Mouse (Mus musculus): ENCODE data around the gene Etv5. TPM values are rescaled to one million over a fixed set of nuclear protein-coding genes. Genes with fewer than 3 reads are reported as not detected.

The Etv5 gene
- total and polyA plus RNA-seq, 3 experiments = 2.6 to 4.5 (median 3.5) TPM

DNA sequence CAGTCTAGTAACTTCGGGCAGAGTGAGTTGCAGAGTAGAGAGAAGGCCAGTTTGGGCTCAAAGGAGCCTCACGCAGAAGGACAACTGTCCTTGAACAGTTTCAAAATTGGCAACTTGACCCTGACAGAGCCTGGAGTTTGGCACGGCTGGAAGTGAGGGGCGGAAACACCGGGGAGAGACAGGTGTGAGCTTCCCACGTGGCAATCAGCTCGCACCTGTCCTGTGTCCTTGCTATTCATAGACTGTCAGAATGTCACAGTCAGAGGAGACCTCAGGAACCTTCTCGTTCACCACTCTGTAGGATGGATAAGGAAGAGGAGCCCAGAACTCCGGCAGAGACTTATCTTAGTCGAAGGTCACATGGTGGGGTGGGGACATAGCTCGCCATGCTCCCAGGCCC, 29.9 kb upstream of the Etv5 start:
- no peak overlapping the region for H3K27ac ChIP-seq (ENCODE audit: insufficient read depth, low read depth)
- H3K27me3 ChIP-seq (replicated peaks) = peaks cover 18% of the 10 kb centered on the region
- no peak overlapping the region for H3K4me2 ChIP-seq (ENCODE audit: insufficient read depth, low read depth, poor library complexity, severe bottlenecking)
- no peak overlapping the region for H3K4me3 ChIP-seq (replicated peaks in 1 of 3; ENCODE audit: low read depth in 2 of 3, low read length in 2 of 3, poor library complexity in 1 of 3)
- H3K79me2 ChIP-seq (replicated peaks; ENCODE audit: control insufficient read depth, extremely low read depth, insufficient read depth, poor library complexity, severe bottlenecking) = no peaks in the 10 kb centered on the region
- in situ Hi-C loops (cut with MboI; ENCODE audit: low pct_ligation_motif_present, low pct_unique_long_range_greater_than_20kb, low sequenced_read_pairs) (no loop called here), dilution Hi-C loops (cut with MboI; ENCODE audit: extremely low pct_ligation_motif_present, extremely low pct_unique_long_range_greater_than_20kb, low sequenced_read_pairs) (no loop called here)
- no peaks in the 10 kb centered on the region for H3K36me3 ChIP-seq (replicated peaks in 1 of 2; ENCODE audit: control insufficient read depth in 1 of 2, insufficient read depth in 1 of 2, low read length in 1 of 2)
- TF ChIP-seq CHD2 (IDR thresholded peaks at IDR 0.05; ENCODE audit: low read length) = no peak
- no peak for TF ChIP-seq USF1 (IDR thresholded peaks at IDR 0.05; ENCODE audit: low read depth, low read length)
- no peak for TF ChIP-seq IRF4 (IDR thresholded peaks at IDR 0.05; ENCODE audit: low read depth, low read length)
- no peak for TF ChIP-seq EP300 (IDR thresholded peaks at IDR 0.05; ENCODE audit: low read length)
- TF ChIP-seq JUND (conservative IDR thresholded peaks at IDR 0.05; ENCODE audit: low read depth, low read length) = no peak
- TF ChIP-seq JUN (IDR thresholded peaks at IDR 0.05; ENCODE audit: insufficient read depth, low read depth, low read length) = no peak
- TF ChIP-seq MAZ (IDR thresholded peaks at IDR 0.05; ENCODE audit: low read depth, low read length) = no peak
- TF ChIP-seq ZC3H11A (IDR thresholded peaks at IDR 0.05; ENCODE audit: low read depth, low read length) = no peak
- TF ChIP-seq E2F4 (IDR thresholded peaks at IDR 0.05; ENCODE audit: insufficient replicate concordance, low read depth, low read length) = no peak
- TF ChIP-seq UBTF (IDR thresholded peaks at IDR 0.05; ENCODE audit: low read depth, low read length) = no peak
- no peak for TF ChIP-seq ZMIZ1 (IDR thresholded peaks at IDR 0.05; ENCODE audit: low read depth, low read length)
- no peak for TF ChIP-seq POLR2A (IDR thresholded peaks at IDR 0.05; ENCODE audit: low read depth, low read length)
- TF ChIP-seq POLR2AphosphoS2 (IDR thresholded peaks at IDR 0.05; ENCODE audit: low read depth, low read length) = no peak
- peaks cover 6 to 22% of the 10 kb centered on the region in 2 experiments for H3K4me1 ChIP-seq (ENCODE audit: control insufficient read depth in 1 of 2, insufficient read depth in 2 of 2)
- H3K9me3 ChIP-seq (replicated peaks; ENCODE audit: low read length) = peaks cover 5% of the 10 kb centered on the region
- H3K9ac ChIP-seq (ENCODE audit: insufficient read depth, low read depth) = no peak overlapping the region
- no peak for DNase-seq (ENCODE audit: extremely low read depth)

DNA sequence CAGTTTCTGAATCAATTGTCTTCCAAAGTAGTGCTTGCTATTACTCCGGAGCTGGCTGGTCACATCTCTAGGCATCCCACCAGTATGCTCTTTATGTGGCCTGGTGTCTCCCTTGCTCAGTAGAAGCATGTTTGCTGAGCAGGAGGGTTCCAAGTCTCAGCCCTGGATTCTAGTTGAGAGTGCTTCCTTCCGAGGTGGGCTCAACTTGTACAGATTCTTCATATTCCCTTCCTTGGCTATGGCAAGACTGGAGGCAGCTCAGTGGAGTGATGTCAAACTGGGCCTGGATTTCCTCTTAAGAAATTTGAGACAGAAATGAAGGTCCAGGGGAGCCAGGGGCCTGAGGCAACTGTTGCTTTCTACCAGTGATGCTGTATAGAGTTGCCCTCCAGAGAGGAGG, 27.6 kb upstream of the Etv5 start:
- H3K27ac ChIP-seq (ENCODE audit: insufficient read depth, low read depth) = no peak overlapping the region
- H3K9ac ChIP-seq (ENCODE audit: insufficient read depth, low read depth) = no peak overlapping the region
- H3K4me1 ChIP-seq (ENCODE audit: control insufficient read depth in 1 of 2, insufficient read depth in 2 of 2) = peaks cover 6 to 22% of the 10 kb centered on the region in 2 experiments
- H3K79me2 ChIP-seq (replicated peaks; ENCODE audit: control insufficient read depth, extremely low read depth, insufficient read depth, poor library complexity, severe bottlenecking) = no peaks in the 10 kb centered on the region
- DNase-seq (ENCODE audit: extremely low read depth) = no peak
- no peaks in the 10 kb centered on the region for H3K9me3 ChIP-seq (replicated peaks; ENCODE audit: low read length)
- no peak overlapping the region for H3K4me2 ChIP-seq (ENCODE audit: insufficient read depth, low read depth, poor library complexity, severe bottlenecking)
- peaks cover 26% of the 10 kb centered on the region for H3K27me3 ChIP-seq (replicated peaks)
- no peaks in the 10 kb centered on the region for H3K36me3 ChIP-seq (replicated peaks in 1 of 2; ENCODE audit: control insufficient read depth in 1 of 2, insufficient read depth in 1 of 2, low read length in 1 of 2)
- no peak for TF ChIP-seq TCF12 (IDR thresholded peaks at IDR 0.05; ENCODE audit: low read depth, low read length)
- TF ChIP-seq EP300 (IDR thresholded peaks at IDR 0.05; ENCODE audit: low read length) = no peak
- TF ChIP-seq ZMIZ1 (IDR thresholded peaks at IDR 0.05; ENCODE audit: low read depth, low read length) = no peak
- no peak for TF ChIP-seq CTCF (conservative IDR thresholded peaks at IDR 0.05 in 1 of 2, IDR thresholded peaks at IDR 0.05 in 1 of 2; ENCODE audit: low read depth in 2 of 2, low read length in 2 of 2)
- no peak for TF ChIP-seq IRF4 (IDR thresholded peaks at IDR 0.05; ENCODE audit: low read depth, low read length)
- TF ChIP-seq KAT2A (IDR thresholded peaks at IDR 0.05; ENCODE audit: insufficient replicate concordance, low read length) = no peak
- TF ChIP-seq MEF2A (IDR thresholded peaks at IDR 0.05; ENCODE audit: borderline replicate concordance, low read depth, low read length) = no peak
- TF ChIP-seq PAX5 (IDR thresholded peaks at IDR 0.05; ENCODE audit: low read length) = no peak
- no peak for TF ChIP-seq CHD1 (IDR thresholded peaks at IDR 0.05; ENCODE audit: low read depth, low read length)
- TF ChIP-seq RAD21 (IDR thresholded peaks at IDR 0.05; ENCODE audit: low read depth, low read length) = no peak
- TF ChIP-seq USF2 (conservative IDR thresholded peaks at IDR 0.05; ENCODE audit: low read depth, low read length) = no peak
- no peak for TF ChIP-seq SIN3A (IDR thresholded peaks at IDR 0.05; ENCODE audit: low read length)
- TF ChIP-seq RCOR1 (conservative IDR thresholded peaks at IDR 0.05; ENCODE audit: low read depth, low read length) = no peak
- no peak for TF ChIP-seq JUN (IDR thresholded peaks at IDR 0.05; ENCODE audit: insufficient read depth, low read depth, low read length)
- no peak for TF ChIP-seq CHD2 (IDR thresholded peaks at IDR 0.05; ENCODE audit: low read length)
- no peak for TF ChIP-seq ZNF384 (IDR thresholded peaks at IDR 0.05; ENCODE audit: low read depth, low read length)
- TF ChIP-seq MAZ (IDR thresholded peaks at IDR 0.05; ENCODE audit: low read depth, low read length) = no peak
- no peak for TF ChIP-seq UBTF (IDR thresholded peaks at IDR 0.05; ENCODE audit: low read depth, low read length)
- no peak for TF ChIP-seq SMC3 (IDR thresholded peaks at IDR 0.05; ENCODE audit: low read depth, low read length)
- TF ChIP-seq POLR2A (IDR thresholded peaks at IDR 0.05; ENCODE audit: low read depth, low read length) = no peak
- dilution Hi-C loops (cut with MboI; ENCODE audit: extremely low pct_ligation_motif_present, extremely low pct_unique_long_range_greater_than_20kb, low sequenced_read_pairs) = no loop called here
- H3K4me3 ChIP-seq (replicated peaks in 1 of 3; ENCODE audit: low read depth in 2 of 3, low read length in 2 of 3, poor library complexity in 1 of 3) = no peak overlapping the region
- in situ Hi-C loops (cut with MboI; ENCODE audit: low pct_ligation_motif_present, low pct_unique_long_range_greater_than_20kb, low sequenced_read_pairs) = no loop called here

All from CH12.LX (cell line).